Mouse (Mus musculus) cortical plate, adult 2 months (tissue): ENCODE measurements around the gene Ncbp2. TPM values are rescaled to one million over a fixed set of nuclear protein-coding genes. Genes with fewer than 3 reads are reported as not detected.
"Not testable (repeated sequence)": the region's sequence is repeated elsewhere in the genome, so short reads cannot be mapped to it uniquely, and the experiment has no call there.

Experiments used
- H3K27ac ChIP-seq: fragments of 200-500 bp; 2 replicates; pipeline ENCODE4 v1.5.1; 2012; ENCODE audit warnings: low read length, control low read depth, inconsistent platforms; ENCODE audit not compliant: insufficient read depth
- H3K4me1 ChIP-seq: fragments of 200-500 bp; 2 replicates; pipeline ENCODE4 v1.6.1; 2011; ENCODE audit warnings: low read length; ENCODE audit not compliant: control insufficient read depth, insufficient read depth
- H3K4me3 ChIP-seq: fragments of 200-500 bp; 2 replicates; pipeline ENCODE4 v1.5.1; 2011; ENCODE audit warnings: mild to moderate bottlenecking, low read length, control low read depth; ENCODE audit not compliant: insufficient read depth
- CTCF ChIP-seq: fragments of 200-500 bp; IDR thresholded peaks from 2 replicates; pipeline ENCODE4 v1.5.1; 2011; ENCODE audit warnings: mild to moderate bottlenecking, control low read depth, low read length; ENCODE audit not compliant: insufficient read depth; ENCODE audit errors: extremely low read depth
- POLR2A ChIP-seq: fragments of 200-500 bp; IDR thresholded peaks from 2 replicates; pipeline ENCODE4 v1.6.1; 2011; ENCODE audit warnings: mild to moderate bottlenecking, low read length, control low read depth; ENCODE audit not compliant: insufficient read depth; ENCODE audit errors: extremely low read depth
- polyA plus RNA-seq: library from polyadenylated mRNA; depleted of rRNA; stranded (reverse); fragments of >200 nt; gene quantifications from 2 replicates; pipeline ENCODE4 v1.2.3, GENCODE M21; 2012

The Ncbp2 gene
- polyA plus RNA-seq, 1 experiment, result 75.7 TPM

GRCm38 (mm10) chr16:31934550-31935010 lies 13.7 kb upstream of the Ncbp2 start:
- H3K4me3 ChIP-seq, result peak overlapping the region; percentile 52
- H3K4me1 ChIP-seq, result no peaks in the 10 kb centered on the region
- H3K27ac ChIP-seq, result peak overlapping the region; percentile 61
- TF ChIP-seq CTCF (no peak), POLR2A (no peak)

DNA sequence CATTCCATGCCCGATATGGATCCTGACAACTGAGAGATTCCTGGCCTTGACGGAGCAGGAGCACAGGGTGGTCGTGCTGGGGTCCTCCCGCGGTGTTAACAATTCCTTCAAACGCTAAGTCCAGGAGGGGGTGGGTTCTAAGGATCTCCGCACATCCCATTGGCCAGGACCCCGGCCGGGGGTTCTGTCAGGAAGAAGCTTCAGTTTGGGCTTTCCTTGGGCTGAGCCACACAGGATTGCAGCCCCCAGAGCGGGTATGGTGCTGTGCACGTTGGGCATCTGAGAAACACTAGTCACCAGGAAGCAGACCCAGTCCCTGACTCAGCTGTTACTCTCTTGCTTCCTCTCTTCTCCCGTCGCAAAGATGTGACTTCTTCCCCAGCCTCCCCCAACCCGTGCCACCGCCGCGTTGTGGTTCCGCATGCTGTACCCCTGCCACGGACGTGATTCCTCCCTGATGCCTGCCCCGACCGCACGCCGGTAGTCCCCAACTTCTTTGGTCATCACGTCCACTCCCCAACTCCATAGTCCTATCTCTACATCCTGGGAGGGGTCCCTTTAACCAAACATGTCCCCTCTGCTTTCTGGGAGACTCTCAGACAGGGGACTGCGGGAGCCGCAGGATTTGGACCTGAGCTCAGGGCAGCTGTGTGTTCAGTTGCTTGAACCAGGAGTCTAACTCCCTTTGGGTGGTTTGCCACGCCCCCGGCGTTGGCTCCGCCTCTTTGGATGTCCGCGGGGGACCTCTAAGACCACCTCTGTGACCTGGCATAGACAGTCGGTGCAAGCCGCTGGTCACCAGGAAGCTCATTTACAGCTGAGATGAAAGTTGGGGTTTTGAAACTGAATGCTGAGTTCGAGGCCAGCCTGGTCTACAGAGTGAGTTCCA lies 13.0 kb upstream of the Ncbp2 start:
- Histone ChIP-seq H3K27ac (peak overlapping the region; percentile 61), H3K4me3 (peak overlapping the region; percentile 52), H3K4me1 (no peaks in the 10 kb centered on the region)
- TF ChIP-seq POLR2A, result 0 out of 2 replicates have a peak, but pooled peaks have one; percentile 52
- no peak for TF ChIP-seq CTCF

GRCm38 (mm10) chr16:31936568-31936967 lies 11.7 kb upstream of the Ncbp2 start:
- no peaks in the 10 kb centered on the region for H3K4me1 ChIP-seq
- TF ChIP-seq CTCF (0 out of 2 replicates have a peak, but pooled peaks have one; percentile 5), POLR2A (no peak)
- H3K27ac ChIP-seq, result no peak overlapping the region
- H3K4me3 ChIP-seq, result no peak overlapping the region

- H3K4me3 ChIP-seq, result no peak overlapping the region
- no peaks in the 10 kb centered on the region for H3K4me1 ChIP-seq
- no peak for TF ChIP-seq CTCF
- H3K27ac ChIP-seq, result no peak overlapping the region
These were observed 9.5 kb upstream of the Ncbp2 start for GRCm38 (mm10) chr16:31938856-31939255.

- TF ChIP-seq POLR2A, result no peak
- no peak for TF ChIP-seq CTCF
- no peak overlapping the region for H3K27ac ChIP-seq
- H3K4me3 ChIP-seq, result no peak overlapping the region
- H3K4me1 ChIP-seq, result 0 out of 2 replicates have a peak, but pooled peaks cover 3% of the 10 kb centered on the region
These were observed 7.7 kb upstream of the Ncbp2 start for GRCm38 (mm10) chr16:31940586-31940985.

GRCm38 (mm10) chr16:31943980-31944379 lies 4.3 kb upstream of the Ncbp2 start:
- TF ChIP-seq POLR2A (no peak), CTCF (peak; percentile 65)
- no peak overlapping the region for H3K27ac ChIP-seq
- peaks cover 4% of the 10 kb centered on the region; the same call in 1 of the 2 replicates for H3K4me1 ChIP-seq
- H3K4me3 ChIP-seq, result no peak overlapping the region

- H3K27ac ChIP-seq, result no peak overlapping the region
- TF ChIP-seq CTCF (no peak), POLR2A (no peak)
- H3K4me3 ChIP-seq, result no peak overlapping the region
- peaks cover 4% of the 10 kb centered on the region; the same call in 1 of the 2 replicates for H3K4me1 ChIP-seq
These were observed 3.5 kb upstream of the Ncbp2 start for GRCm38 (mm10) chr16:31944698-31945255.

DNA sequence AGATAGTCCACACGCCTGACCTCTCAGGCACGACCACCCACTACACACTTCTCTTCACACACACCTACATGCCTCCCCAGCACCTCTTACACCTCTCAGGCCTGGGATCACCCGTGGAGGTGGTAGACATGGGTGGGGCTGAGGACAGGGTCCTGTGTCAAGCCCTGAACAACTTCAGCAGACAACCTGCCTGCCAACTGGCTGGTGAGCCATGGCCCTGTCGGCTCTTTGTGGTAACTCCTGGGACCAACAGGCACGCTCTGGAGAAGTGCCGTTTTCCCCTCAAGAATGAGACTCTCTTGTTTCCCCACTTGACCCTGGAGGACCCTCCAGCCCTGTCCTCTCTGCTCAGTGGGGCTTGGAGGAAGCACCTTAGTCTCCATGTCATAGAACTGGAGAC lies 2.9 kb upstream of the Ncbp2 start:
- peaks cover 4% of the 10 kb centered on the region; the same call in 1 of the 2 replicates for H3K4me1 ChIP-seq
- TF ChIP-seq POLR2A (no peak), CTCF (no peak)
- no peak overlapping the region for H3K27ac ChIP-seq
- H3K4me3 ChIP-seq, result no peak overlapping the region; the same call in 1 of the 2 replicates

GRCm38 (mm10) chr16:31945986-31946385 lies 2.3 kb upstream of the Ncbp2 start:
- H3K27ac ChIP-seq, H3K4me3 ChIP-seq, H3K4me1 ChIP-seq: not testable (repeated sequence)

GRCm38 (mm10) chr16:31947333-31947732 lies 980 bp upstream of the Ncbp2 start:
- TF ChIP-seq CTCF (no peak), POLR2A (no peak)
- H3K4me3 ChIP-seq, result peak overlapping the region; percentile 99
- H3K4me1 ChIP-seq, result peaks cover 4% of the 10 kb centered on the region; the same call in 1 of the 2 replicates
- peak overlapping the region; percentile 94 for H3K27ac ChIP-seq

GRCm38 (mm10) chr16:31947901-31948316 lies 404 bp upstream of the Ncbp2 start:
- H3K4me3 ChIP-seq, result peak overlapping the region; percentile 99
- TF ChIP-seq POLR2A, result 0 out of 2 replicates have a peak, but pooled peaks have one; percentile 28
- no peak for TF ChIP-seq CTCF
- peak overlapping the region; percentile 94 for H3K27ac ChIP-seq
- H3K4me1 ChIP-seq, result peaks cover 4% of the 10 kb centered on the region; the same call in 1 of the 2 replicates
